Mouse (Mus musculus) cortical plate, adult 2 months (tissue): ENCODE results near the gene Tnrc6b.

Source experiments
- CTCF ChIP-seq: fragments of 200-500 bp; IDR thresholded peaks from 2 replicates; pipeline ENCODE4 v1.5.1; 2011; ENCODE audit warnings: mild to moderate bottlenecking, control low read depth, low read length; ENCODE audit not compliant: insufficient read depth; ENCODE audit errors: extremely low read depth
- POLR2A ChIP-seq: fragments of 200-500 bp; IDR thresholded peaks from 2 replicates; pipeline ENCODE4 v1.6.1; 2011; ENCODE audit warnings: mild to moderate bottlenecking, low read length, control low read depth; ENCODE audit not compliant: insufficient read depth; ENCODE audit errors: extremely low read depth

GRCm38 (mm10) chr15:80760504-80760903, 49.4 kb downstream of the Tnrc6b start:
- TF ChIP-seq CTCF, result no peak
- no peak for TF ChIP-seq POLR2A
